ENCODE assay signal across 25 mouse cellular contexts in the genomic region with DNA sequence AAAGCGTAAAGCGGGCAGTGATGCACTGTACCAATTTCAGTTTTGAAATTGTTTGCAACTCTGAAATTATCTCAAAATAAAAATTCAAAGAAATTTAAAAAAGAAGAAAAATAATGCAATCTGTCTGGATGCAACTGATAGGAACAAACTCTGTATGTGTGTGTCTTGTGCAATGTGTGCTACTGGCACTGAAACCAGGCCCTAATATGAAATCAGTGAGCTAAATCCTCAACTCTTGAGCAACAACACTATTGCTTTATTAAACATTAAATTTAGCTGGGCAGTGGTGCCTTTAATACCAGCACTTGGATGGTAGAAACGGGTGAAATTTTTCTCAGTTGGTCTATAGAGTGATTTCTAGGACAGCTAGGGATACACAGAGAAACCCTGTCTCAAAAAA.
"Had no signal": no experiment of that assay in that cellular context is flagged by ENCODE, and none has a peak within 500 bp of the region (broad histone marks: within the 10 kb centered on the region; RNA-seq: fewer than 3 reads in every experiment).

No protein-coding gene starts in this region.

- H3K9ac ChIP-seq: heart, embryonic 12.5 days; hindbrain, embryonic 12.5 days; hindbrain, embryonic 14.5 days; intestine, embryonic 15.5 days; limb, embryonic 12.5 days; liver, embryonic 12.5 days; liver, embryonic 14.5 days had no signal

- H3K27me3 ChIP-seq: heart, embryonic 12.5 days; hindbrain, embryonic 12.5 days; intestine, embryonic 15.5 days; limb, embryonic 12.5 days; liver, embryonic 12.5 days had no signal

- H3K4me1 ChIP-seq: heart, embryonic 10.5 days; heart, embryonic 12.5 days; hindbrain, embryonic 10.5 days; hindbrain, embryonic 12.5 days; intestine, embryonic 15.5 days; limb, embryonic 10.5 days; limb, embryonic 12.5 days; liver, embryonic 12.5 days had no signal

- H3K4me2 ChIP-seq: heart, embryonic 12.5 days; hindbrain, embryonic 12.5 days; hindbrain, embryonic 14.5 days; intestine, embryonic 15.5 days; limb, embryonic 12.5 days; liver, embryonic 12.5 days had no signal

- H3K27ac ChIP-seq: heart, embryonic 10.5 days; hindbrain, embryonic 10.5 days; hindbrain, embryonic 12.5 days; hindbrain, embryonic 14.5 days; intestine, embryonic 15.5 days; layer of hippocampus, adult 2 months; left cerebral cortex, adult 2 months; limb, embryonic 10.5 days; limb, embryonic 12.5 days; liver, embryonic 12.5 days; liver, embryonic 14.5 days had no signal

- H3K4me3 ChIP-seq: heart, embryonic 10.5 days; heart, embryonic 12.5 days; hindbrain, embryonic 10.5 days; hindbrain, embryonic 12.5 days; intestine, embryonic 15.5 days; layer of hippocampus, adult 2 months; left cerebral cortex, adult 2 months; limb, embryonic 10.5 days; limb, embryonic 12.5 days; liver, embryonic 12.5 days had no signal

- ATAC-seq: hindbrain, embryonic 16.5 days; inflammation-experienced regulatory T-cells, adult 6 months; intestine, embryonic 15.5 days; intestine, postnatal 0 days; liver, embryonic 12.5 days had no signal

- DNase-seq: gastrocnemius, postnatal 14 days; gastrocnemius, postnatal 36 days; heart, adult 18-20 months; heart, postnatal 10 days; heart, postnatal 4 days; kidney, adult 18-20 months; kidney, adult 8-10 months; kidney, postnatal 10 days; kidney, postnatal 25 days; kidney, postnatal 4 days had no signal

- H3K9me3 ChIP-seq: heart, embryonic 10.5 days; heart, embryonic 12.5 days; hindbrain, embryonic 10.5 days; hindbrain, embryonic 12.5 days; intestine, embryonic 15.5 days; limb, embryonic 10.5 days; limb, embryonic 12.5 days; liver, embryonic 12.5 days had no signal
